Mouse (Mus musculus) forebrain, embryonic 10.5 days (tissue): ENCODE results near the gene Lyrm4. TPM values are rescaled to one million over a fixed set of nuclear protein-coding genes. Genes with fewer than 3 reads are reported as not detected.
"Not testable (repeated sequence)": the region's sequence is repeated elsewhere in the genome, so short reads cannot be mapped to it uniquely, and the experiment has no call there.

Experiments used
- DNase-seq: peaks from one replicate; pipeline ENCODE4 v3.0.0-alpha.2; 2017; ENCODE audit warnings: low spot score; ENCODE audit errors: extremely low spot score
- H3K27ac ChIP-seq: fragments of 300-500 bp; sonication (generic); 2 replicates; pipeline ENCODE4 v1.5.1; 2016; ENCODE audit warnings: mild to moderate bottlenecking
- H3K27me3 ChIP-seq: fragments of 300-500 bp; sonication (generic); 2 replicates; pipeline ENCODE4 v1.6.1; 2016; ENCODE audit warnings: mild to moderate bottlenecking; ENCODE audit not compliant: poor library complexity, severe bottlenecking
- H3K36me3 ChIP-seq: fragments of 300-500 bp; sonication (generic); replicated peaks from 2 replicates; pipeline ENCODE4 v1.6.1; 2016; ENCODE audit warnings: mild to moderate bottlenecking, moderate library complexity
- H3K4me1 ChIP-seq: fragments of 300-500 bp; sonication (generic); 2 replicates; pipeline ENCODE4 v1.6.1; 2016
- H3K4me3 ChIP-seq: fragments of 300-500 bp; sonication (generic); 2 replicates; pipeline ENCODE4 v1.5.1; 2016; ENCODE audit warnings: mild to moderate bottlenecking, moderate library complexity
- H3K9me3 ChIP-seq: fragments of 300-500 bp; sonication (generic); 2 replicates; pipeline ENCODE4 v1.6.1; 2016; ENCODE audit warnings: mild to moderate bottlenecking, moderate library complexity
- WGBS: fragments of 180-500 bp; shearing (Covaris S2); methylation state at CpG from one replicate; pipeline ENCODE4 v1.1.7; 2016; 5-methylcytosine and 5-hydroxymethylcytosine counted together
- polyA plus RNA-seq: library from polyadenylated mRNA; unstranded; fragments of >200 nt; fragmentation: Nextera tagmentation; extraction: Ambion mirVana; gene quantifications from 2 replicates; pipeline ENCODE4 v1.2.1, GENCODE M21; 2016

Gene Lyrm4
- polyA plus RNA-seq, 1 experiment from 2014 or later, result 23.4 TPM

DNA sequence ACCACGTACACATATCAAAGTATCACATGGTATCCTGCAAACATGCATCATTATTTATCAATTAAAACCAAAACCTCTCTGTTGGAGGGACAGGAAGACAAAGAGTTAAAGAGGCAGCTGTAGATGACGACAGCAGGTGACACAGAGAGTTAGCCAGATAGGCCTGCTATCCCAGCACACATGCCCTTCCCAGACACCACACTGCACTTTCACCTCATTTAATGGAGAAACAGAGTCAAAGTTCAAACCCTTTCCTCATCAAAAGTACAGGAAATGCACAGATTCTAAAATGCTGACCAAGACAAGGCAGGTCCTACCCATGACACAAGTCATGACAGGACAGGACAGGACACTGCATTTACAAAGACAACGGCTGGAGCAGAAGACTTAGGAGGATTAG, 101.7 kb downstream of the Lyrm4 start:
- Histone ChIP-seq H3K27me3 (no peaks in the 10 kb centered on the region), H3K27ac (no peak overlapping the region), H3K36me3 (no peaks in the 10 kb centered on the region), H3K4me1 (no peaks in the 10 kb centered on the region), H3K4me3 (no peak overlapping the region), H3K9me3 (no peaks in the 10 kb centered on the region)
- WGBS, result 84% methylated on average over 3 of the region's 3 CpGs
- DNase-seq, result no peak

DNA sequence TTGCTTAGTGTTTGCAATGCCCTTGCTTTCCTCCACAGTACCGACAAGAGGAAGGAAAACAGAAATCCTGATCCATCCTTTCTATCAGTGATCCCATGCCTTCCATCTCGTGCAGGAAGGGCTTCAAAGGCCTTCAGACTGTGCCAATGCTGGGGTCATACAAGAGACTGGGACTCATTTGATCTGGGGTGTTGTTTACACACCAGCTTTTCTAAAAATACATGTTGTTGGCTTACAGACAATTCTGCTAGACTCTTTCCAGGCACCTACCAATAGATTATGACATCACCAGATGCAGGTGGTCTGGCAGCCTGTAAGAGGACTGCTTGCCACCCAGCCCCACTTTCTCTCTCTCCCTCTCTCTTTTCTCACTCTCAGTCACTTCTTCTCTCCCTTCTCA, 107.3 kb downstream of the Lyrm4 start:
- Histone ChIP-seq H3K36me3 (no peaks in the 10 kb centered on the region), H3K9me3 (no peaks in the 10 kb centered on the region), H3K27ac (no peak overlapping the region), H3K27me3 (no peaks in the 10 kb centered on the region), H3K4me3 (no peak overlapping the region), H3K4me1 (no peaks in the 10 kb centered on the region)
- DNase-seq, result no peak
- 92% methylated on average over 2 of the region's 2 CpGs for WGBS

DNA sequence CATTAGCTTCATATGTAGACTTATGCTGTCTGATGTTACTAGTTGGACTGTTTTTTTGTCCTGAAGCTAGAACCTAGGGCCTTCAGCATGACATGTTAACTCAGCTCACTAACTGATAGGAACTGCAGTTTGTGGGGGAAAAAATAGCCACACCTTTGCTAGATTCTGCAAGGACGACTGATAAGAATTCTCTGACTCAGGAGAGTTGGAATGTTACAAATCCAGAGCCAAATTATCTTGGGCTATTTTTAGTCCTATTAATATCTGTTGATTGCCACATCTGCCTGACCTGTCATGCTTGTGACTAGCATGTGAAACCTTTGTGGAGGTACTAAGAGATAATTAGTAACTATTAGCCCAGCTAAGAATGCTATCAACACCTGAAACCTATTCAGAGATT, 116.5 kb downstream of the Lyrm4 start:
- Histone ChIP-seq H3K9me3 (no peaks in the 10 kb centered on the region), H3K4me1 (peaks cover 5% of the 10 kb centered on the region), H3K36me3 (no peaks in the 10 kb centered on the region; the same call in 1 of the 2 replicates), H3K4me3 (no peak overlapping the region), H3K27ac (no peak overlapping the region), H3K27me3 (no peaks in the 10 kb centered on the region)
- 89% methylated on average over 1 of the region's 1 CpGs for WGBS
- no peak for DNase-seq

DNA sequence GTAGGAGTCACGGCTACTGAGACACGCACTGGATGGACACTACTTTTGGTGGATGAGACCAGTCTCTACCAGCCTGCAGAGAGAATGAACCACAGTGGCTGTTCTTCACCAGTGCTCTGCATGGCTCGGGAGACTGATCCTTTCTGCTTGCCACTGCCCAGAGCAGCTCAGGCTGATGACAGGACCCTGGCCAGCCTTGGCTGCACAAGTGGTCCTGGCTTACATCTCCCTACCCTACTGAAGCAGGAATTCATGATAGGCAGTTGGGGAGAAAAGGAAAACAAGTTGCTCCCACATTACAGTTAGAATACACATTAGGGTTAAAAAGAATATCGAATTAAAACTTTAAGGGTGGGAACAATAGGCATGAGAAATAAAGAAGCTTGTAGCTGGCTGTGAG, 119.7 kb downstream of the Lyrm4 start:
- Histone ChIP-seq H3K36me3 (no peaks in the 10 kb centered on the region; the same call in 1 of the 2 replicates), H3K27ac (no peak overlapping the region), H3K27me3 (no peaks in the 10 kb centered on the region), H3K4me1 (peaks cover 13% of the 10 kb centered on the region), H3K9me3 (no peaks in the 10 kb centered on the region), H3K4me3 (no peak overlapping the region)
- DNase-seq, result no peak
- WGBS, result 88% methylated on average over 4 of the region's 4 CpGs

DNA sequence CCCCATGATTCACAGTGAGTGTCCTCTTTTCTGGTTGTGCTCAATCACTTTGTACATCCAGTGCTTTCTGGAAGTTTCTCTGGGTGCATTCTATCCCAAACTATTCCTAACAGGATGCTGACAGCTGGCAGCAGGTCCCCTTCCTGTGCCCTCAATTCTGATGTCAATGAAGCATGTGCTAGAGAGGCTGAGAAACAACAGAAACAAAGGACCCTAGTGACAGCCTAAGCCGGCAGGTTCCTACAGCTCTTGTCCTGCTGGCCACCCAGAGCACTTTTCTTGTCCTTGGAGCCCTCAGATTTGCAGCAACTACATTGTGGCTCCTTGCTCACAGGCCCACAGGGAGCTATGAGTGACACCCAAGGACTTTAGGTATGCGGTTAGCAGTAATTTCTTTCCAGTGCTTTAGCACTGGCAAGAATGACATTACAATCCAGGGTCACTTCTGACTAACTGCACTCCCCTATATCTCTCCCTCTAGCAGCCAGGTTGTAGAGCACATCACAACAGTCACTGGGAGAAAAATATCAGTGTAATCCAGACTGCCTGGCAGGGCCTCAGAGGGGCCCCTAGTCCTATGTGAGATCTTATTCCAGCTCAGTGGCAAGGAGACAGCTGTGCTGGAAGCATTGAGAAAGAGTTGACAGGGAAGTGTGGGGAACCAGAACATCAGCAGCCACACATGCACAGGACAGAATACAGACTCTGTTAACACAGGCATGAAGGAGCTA, 121.5 kb downstream of the Lyrm4 start:
- no peak overlapping the region for H3K27ac ChIP-seq
- H3K9me3 ChIP-seq, result no peaks in the 10 kb centered on the region
- H3K36me3 ChIP-seq, result no peaks in the 10 kb centered on the region
- DNase-seq, result no peak
- no peak overlapping the region for H3K4me3 ChIP-seq
- no peaks in the 10 kb centered on the region for H3K27me3 ChIP-seq
- H3K4me1 ChIP-seq, result peaks cover 13% of the 10 kb centered on the region
- 61% methylated on average over 2 of the region's 2 CpGs for WGBS

DNA sequence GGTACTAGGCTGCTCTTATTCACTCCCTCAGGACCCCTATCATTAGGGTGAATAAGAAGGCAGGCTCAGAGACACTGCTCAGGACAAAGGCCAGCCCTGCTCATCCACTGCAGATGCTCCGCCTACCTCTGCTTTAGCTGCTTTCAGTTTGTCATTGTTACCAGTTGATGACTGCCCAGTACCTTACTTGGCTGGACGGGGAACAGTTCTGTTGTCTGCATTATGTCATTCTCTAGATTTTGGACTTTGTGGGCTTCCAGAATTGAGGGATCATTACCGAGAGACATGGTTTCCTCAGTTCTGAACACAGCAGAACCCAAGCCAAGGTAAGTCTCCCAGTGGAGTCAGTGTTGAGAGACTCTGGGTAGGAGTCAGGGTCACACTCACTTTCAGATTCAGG, 122.1 kb downstream of the Lyrm4 start:
- no peaks in the 10 kb centered on the region for H3K27me3 ChIP-seq
- no peaks in the 10 kb centered on the region for H3K36me3 ChIP-seq
- H3K4me1 ChIP-seq, result peaks cover 13% of the 10 kb centered on the region
- DNase-seq, result no peak
- WGBS, result 72% methylated on average over 3 of the region's 3 CpGs
- no peak overlapping the region for H3K27ac ChIP-seq
- H3K9me3 ChIP-seq, result no peaks in the 10 kb centered on the region
- H3K4me3 ChIP-seq, result no peak overlapping the region

DNA sequence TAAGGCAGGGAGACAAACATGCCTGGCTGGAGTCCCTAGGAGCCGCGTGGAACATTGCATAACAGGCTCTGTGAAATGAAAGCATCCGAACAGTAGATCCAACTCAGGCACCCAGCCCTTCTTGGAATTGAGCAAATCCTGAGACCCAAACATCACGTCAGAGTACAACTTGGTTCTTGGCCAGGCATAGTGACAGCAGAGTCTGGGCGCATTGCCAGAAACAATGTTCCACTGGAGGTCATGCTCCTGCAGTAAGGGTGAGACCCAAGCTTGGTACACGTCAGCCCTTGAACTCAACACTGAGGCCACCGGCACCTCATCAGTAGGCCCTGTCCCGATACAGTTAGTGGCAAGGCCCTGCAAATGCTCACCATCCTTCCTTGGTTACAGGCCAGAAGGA, 123.3 kb downstream of the Lyrm4 start:
- H3K27ac ChIP-seq, result no peak overlapping the region
- 96% methylated on average over 8 of the region's 8 CpGs for WGBS
- no peaks in the 10 kb centered on the region for H3K27me3 ChIP-seq
- H3K36me3 ChIP-seq, result no peaks in the 10 kb centered on the region
- no peak for DNase-seq
- peaks cover 21% of the 10 kb centered on the region for H3K4me1 ChIP-seq
- no peak overlapping the region for H3K4me3 ChIP-seq
- no peaks in the 10 kb centered on the region for H3K9me3 ChIP-seq

DNA sequence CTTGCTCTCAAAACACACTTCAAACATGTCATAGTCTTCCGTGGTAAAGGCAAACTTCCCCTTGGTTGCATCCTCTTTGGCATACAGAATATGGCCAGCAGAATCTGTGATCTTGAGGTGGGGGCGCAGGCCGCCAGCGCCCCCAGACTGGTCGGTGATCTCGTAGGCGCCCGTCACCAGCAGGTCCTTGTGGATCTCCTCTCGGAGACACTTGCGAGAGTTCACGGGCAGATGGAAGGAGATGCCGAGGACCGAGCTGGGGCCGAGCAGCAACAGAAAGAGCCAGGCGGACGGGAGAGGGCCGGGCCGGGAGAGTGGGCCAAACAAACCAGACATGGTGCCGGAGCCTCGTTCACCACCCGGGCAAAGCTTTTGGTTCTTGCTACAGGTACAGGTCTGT, 126.1 kb downstream of the Lyrm4 start:
- H3K4me1 ChIP-seq, result peaks cover 39% of the 10 kb centered on the region
- not testable (repeated sequence) for H3K27me3 ChIP-seq, H3K4me3 ChIP-seq, DNase-seq, H3K36me3 ChIP-seq, H3K9me3 ChIP-seq, H3K27ac ChIP-seq
- 95% methylated on average over 20 of the region's 21 CpGs for WGBS

DNA sequence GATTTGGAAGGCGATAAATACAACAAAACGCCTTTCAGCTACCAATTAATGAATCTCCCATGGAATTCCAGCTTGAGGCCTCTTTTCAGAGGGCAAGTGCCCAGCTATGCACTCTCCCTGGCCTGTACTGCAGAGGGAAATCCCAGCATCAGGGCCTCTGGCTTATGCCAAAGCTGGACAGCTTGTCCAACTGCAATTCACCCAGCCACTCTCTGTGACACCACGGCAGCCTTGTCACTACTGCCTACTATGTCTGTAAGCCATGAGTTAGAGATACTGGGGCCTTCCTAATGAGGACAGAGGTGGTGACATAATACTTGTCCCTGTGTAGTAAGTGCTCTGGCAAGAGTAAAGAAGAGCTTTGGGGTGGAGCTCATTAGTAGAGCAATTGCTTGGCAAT, 128.0 kb downstream of the Lyrm4 start:
- Histone ChIP-seq H3K4me1 (peaks cover 27% of the 10 kb centered on the region), H3K4me3 (no peak overlapping the region), H3K36me3 (no peaks in the 10 kb centered on the region), H3K27me3 (no peaks in the 10 kb centered on the region), H3K27ac (0 out of 2 replicates have a peak overlapping the region, but pooled peaks have one; percentile 20), H3K9me3 (no peaks in the 10 kb centered on the region)
- 57% methylated on average over 3 of the region's 3 CpGs for WGBS
- DNase-seq, result no peak

DNA sequence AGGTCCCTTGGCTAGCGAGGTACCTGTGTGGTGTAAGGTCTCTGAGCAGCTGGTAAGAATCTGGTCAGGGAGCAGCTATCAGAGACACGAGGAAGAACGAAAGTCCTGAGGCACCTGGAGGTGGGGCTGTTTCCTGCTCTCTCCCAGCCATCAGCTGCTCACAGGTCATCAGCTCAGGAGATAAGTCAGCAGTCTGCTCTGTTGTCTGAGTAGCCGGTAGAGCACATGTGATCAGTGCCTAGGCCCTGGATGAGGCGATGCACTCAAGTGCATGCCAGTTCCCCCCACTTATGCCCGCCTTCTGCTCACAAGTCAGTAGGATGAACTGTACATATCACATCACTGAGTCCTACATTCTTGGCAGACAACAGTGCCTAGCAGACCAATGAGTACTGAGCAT, 134.3 kb downstream of the Lyrm4 start:
- Histone ChIP-seq H3K4me3 (no peak overlapping the region), H3K36me3 (peaks cover 16% of the 10 kb centered on the region), H3K4me1 (peaks cover 19% of the 10 kb centered on the region), H3K9me3 (no peaks in the 10 kb centered on the region), H3K27me3 (no peaks in the 10 kb centered on the region), H3K27ac (no peak overlapping the region)
- no peak for DNase-seq
- WGBS, result 91% methylated on average over 6 of the region's 6 CpGs

DNA sequence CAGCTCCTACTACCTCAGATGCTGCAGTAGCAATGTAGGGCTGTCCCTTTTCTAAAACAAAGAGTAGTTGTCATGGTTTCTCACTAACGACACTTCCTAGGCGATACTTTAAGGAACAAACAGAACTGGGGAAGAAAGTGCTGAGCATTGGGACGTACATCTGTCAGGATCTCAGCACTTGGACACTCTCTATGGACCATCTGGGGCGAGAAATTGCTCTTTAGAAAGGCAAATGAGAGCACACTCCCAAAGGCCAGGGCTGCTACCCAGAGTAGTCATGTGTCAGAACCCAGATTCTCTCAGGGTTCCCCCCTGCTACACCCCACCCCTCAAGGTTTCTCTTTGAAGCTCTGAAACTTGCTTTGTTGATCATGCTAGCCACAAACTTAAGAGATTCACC, 136.9 kb downstream of the Lyrm4 start:
- Histone ChIP-seq H3K9me3 (no peaks in the 10 kb centered on the region), H3K27ac (no peak overlapping the region)
- DNase-seq, result no peak

DNA sequence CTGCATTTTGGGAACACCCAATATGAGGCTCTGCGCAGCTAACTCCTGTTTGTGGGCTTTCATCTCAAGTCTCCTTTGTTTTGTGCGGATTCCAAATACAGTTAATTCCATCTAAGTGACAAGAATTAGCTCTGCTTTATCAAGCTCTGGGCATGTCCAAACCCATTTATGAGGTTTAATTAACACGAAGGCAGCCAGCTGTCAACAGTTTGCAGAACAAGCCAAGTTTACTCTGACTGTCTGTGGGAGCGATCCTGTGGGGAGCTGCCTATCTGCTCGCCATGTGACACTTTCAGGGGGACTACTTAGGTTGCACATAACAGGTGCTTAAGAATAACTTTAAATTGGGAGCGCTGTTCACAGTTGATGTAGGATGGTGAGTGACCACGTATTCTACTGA, 140.4 kb downstream of the Lyrm4 start:
- Histone ChIP-seq H3K36me3 (peaks cover 31% of the 10 kb centered on the region), H3K27ac (no peak overlapping the region), H3K4me1 (peaks cover 7% of the 10 kb centered on the region; the same call in 1 of the 2 replicates), H3K9me3 (no peaks in the 10 kb centered on the region), H3K4me3 (no peak overlapping the region), H3K27me3 (no peaks in the 10 kb centered on the region)
- 93% methylated on average over 7 of the region's 7 CpGs for WGBS
- no peak for DNase-seq

More for the DNA sequence above, 136.9 kb downstream of the Lyrm4 start:
- Histone ChIP-seq H3K4me3 (no peak overlapping the region), H3K27me3 (no peaks in the 10 kb centered on the region), H3K4me1 (peaks cover 7% of the 10 kb centered on the region; the same call in 1 of the 2 replicates), H3K36me3 (peaks cover 31% of the 10 kb centered on the region)
- 75% methylated on average over 4 of the region's 4 CpGs for WGBS

DNA sequence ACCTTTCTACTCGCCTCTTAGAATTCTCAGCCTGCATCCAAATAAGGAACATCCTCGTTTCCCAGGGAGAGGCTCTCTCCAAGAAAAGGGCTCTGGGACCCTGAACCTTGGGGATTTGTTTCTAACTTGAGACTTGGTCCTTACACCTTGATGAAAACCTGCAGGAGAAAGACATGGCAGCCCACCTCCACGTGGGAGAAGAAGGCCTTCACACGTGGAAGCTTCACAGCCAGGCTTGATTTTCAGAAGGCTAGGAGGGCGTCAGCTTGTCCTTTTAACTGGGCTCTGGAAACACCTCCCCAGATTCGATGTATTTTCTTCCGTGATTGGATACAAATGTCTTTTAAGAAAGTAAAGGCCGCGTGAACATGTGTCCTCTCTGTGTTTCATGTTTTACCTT, 147.5 kb downstream of the Lyrm4 start:
- Histone ChIP-seq H3K27ac (no peak overlapping the region), H3K4me3 (peak overlapping the region; percentile 71), H3K27me3 (peaks cover 36% of the 10 kb centered on the region), H3K36me3 (no peaks in the 10 kb centered on the region), H3K4me1 (peaks cover 27% of the 10 kb centered on the region), H3K9me3 (no peaks in the 10 kb centered on the region)
- WGBS, result 26% methylated on average over 9 of the region's 9 CpGs
- DNase-seq, result no peak

DNA sequence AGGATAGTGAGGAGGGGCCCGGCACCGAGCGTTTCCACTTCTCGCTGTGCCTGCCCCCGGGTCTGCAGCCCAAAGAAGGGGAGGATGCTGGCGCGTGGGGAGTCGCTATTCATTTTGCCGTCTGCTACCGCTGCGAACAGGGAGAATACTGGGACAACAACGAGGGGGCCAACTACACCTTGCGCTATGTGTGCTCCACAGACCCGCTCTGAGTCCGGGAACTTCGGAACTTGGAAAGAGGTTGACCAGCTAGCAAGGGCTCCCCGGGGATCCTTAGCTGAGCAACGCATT, 147.9 kb downstream of the Lyrm4 start:
- H3K27ac ChIP-seq, result peak overlapping the region; percentile 81
- H3K4me1 ChIP-seq, result peaks cover 27% of the 10 kb centered on the region
- DNase-seq, result peak; percentile 36
- under 1% methylated on average over 18 of the region's 18 CpGs for WGBS
- H3K4me3 ChIP-seq, result peak overlapping the region; percentile 71
- peaks cover 36% of the 10 kb centered on the region for H3K27me3 ChIP-seq
- H3K36me3 ChIP-seq, result no peaks in the 10 kb centered on the region
- no peaks in the 10 kb centered on the region for H3K9me3 ChIP-seq
